Mouse (Mus musculus) large intestine, adult 2 months (tissue): ENCODE results near the gene Six3. TPM values are rescaled to one million over a fixed set of nuclear protein-coding genes. Genes with fewer than 3 reads are reported as not detected.

Source experiments
- DNase-seq: peaks from one replicate; pipeline ENCODE4 v3.0.0-alpha.2; 2012; ENCODE audit warnings: low read depth, low spot score
- WGBS: fragments of 180-500 bp; shearing (Covaris S2); methylation state at CpG from one replicate; pipeline ENCODE4 v1.1.7; 2018; 5-methylcytosine and 5-hydroxymethylcytosine counted together
- polyA plus RNA-seq: library from polyadenylated mRNA; depleted of rRNA; stranded (reverse); fragments of >200 nt; gene quantifications from 2 replicates; pipeline ENCODE4 v1.2.3, GENCODE M21; 2012

The Six3 gene
- polyA plus RNA-seq, 1 experiment, result not detected

GRCm38 (mm10) chr17:85623161-85624050 lies 10.0 kb downstream of the Six3 start:
- DNase-seq, result no peak
- WGBS, result 4% methylated on average over 52 of the region's 52 CpGs

DNA sequence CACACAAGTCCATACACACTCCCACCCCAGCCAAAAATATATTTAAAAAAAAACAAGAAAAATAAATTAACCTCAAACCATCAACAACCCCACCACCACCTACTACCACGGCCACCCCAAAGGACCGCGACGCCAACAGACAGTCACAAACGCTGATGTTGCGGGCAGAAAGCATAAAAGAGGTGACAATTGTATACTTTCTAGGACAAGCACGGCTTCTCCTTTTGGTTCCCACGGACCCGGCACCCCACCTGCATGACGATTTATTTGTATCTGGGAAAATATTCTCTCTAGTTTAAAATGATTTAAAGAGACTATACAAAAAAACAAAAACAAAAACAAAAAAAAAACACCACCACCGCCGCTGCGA lies 10.6 kb downstream of the Six3 start:
- WGBS, result 10% methylated on average over 13 of the region's 13 CpGs
- DNase-seq, result no peak

GRCm38 (mm10) chr17:85624981-85625940 lies 11.9 kb downstream of the Six3 start:
- peak; percentile 3 for DNase-seq
- WGBS, result 3% methylated on average over 26 of the region's 26 CpGs

- no peak for DNase-seq
- 7% methylated on average over 14 of the region's 14 CpGs for WGBS
Observed at GRCm38 (mm10) chr17:85626091-85626860, 12.9 kb downstream of the Six3 start.

GRCm38 (mm10) chr17:85627751-85628150 lies 14.3 kb downstream of the Six3 start:
- DNase-seq, result no peak
- 36% methylated on average over 5 of the region's 5 CpGs for WGBS

GRCm38 (mm10) chr17:85628811-85629210 lies 15.4 kb downstream of the Six3 start:
- DNase-seq, result no peak
- 13% methylated on average over 8 of the region's 8 CpGs for WGBS

DNA sequence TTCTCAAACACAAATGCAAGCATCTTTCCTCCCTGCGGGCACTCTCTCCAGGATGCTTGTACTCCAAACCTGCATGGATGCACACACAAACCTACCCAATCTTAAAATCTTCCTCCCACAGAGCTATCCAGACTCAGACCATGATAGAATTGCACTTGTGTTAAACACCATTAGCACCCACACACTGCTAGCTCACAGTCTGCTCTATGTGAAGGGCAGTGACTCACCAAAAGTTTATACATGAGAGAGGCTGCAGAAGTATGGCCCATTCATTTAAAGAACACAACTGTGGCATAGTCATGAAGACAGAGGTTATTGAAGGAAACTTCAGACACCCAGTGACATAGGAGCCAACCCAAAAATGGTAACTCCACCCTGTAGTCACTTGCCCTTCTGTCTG lies 16.0 kb downstream of the Six3 start:
- WGBS, result 76% methylated on average over 1 of the region's 1 CpGs
- no peak for DNase-seq

DNA sequence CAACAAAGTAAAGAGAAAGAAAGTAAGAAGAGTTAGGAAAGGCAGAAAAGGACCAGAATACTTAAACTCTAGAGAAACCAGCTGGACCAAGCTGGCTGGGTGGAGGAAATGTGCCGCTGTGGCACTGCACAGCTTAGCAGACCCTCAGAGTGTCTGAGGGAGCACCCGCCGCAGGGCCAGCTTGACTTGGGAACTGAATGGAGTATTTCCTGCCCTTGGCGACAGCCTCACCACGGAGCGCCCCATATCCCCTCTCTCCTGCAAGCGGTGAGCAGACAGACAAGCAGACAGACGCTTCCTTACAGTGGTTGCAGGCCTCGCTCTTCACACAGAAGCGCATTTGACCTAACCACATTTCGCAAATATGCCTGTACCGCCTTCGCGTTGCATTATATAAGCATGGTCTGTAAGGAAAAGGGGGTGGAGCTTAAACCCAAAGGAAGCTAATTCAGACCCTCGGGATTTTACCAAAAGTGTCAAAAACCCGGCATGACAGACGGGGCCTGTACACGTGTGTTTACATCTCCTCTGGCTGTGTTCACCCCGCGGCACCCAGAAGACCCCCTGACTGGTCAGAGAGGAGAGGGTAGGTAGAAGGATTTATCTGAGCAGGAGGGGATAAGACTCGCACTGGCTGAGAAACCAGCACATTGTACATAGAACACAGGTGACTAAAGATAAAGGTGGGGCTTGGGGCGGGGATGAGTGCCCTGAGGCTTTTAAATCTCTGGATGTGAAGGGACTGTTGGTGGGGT lies 17.1 kb downstream of the Six3 start:
- DNase-seq, result no peak
- WGBS, result 47% methylated on average over 22 of the region's 22 CpGs

- WGBS, result 52% methylated on average over 5 of the region's 5 CpGs
- no peak for DNase-seq
Observed at GRCm38 (mm10) chr17:85631106-85631505, 17.7 kb downstream of the Six3 start.

- DNase-seq, result peak; percentile 21
Observed at GRCm38 (mm10) chr17:85633619-85634018, 20.2 kb downstream of the Six3 start.

DNA sequence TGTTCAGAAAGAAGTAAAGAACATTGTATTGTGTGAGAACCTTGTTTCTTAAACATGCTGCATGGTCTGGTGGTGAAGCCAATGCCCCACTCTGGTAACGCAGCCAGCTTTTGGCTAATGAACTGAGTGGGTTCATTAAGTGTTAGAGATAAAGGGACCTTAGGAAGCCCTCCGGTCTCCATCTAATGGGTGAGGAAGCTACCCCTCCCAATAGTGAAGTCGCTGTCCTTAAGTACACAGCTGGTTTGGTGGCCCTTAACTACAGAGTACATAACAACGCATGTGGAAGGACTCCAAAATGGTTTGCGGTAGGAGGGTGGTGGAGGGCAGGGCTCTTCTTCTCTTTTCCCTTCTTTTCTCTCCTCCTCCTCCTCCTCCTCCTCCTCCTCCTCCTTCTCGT lies 24.5 kb downstream of the Six3 start:
- no peak for DNase-seq

More at GRCm38 (mm10) chr17:85633619-85634018, 20.2 kb downstream of the Six3 start:
- 2% methylated on average over 13 of the region's 13 CpGs for WGBS

GRCm38 (mm10) chr17:85645312-85645711 lies 31.9 kb downstream of the Six3 start:
- no peak for DNase-seq
- WGBS, result 17% methylated on average over 9 of the region's 12 CpGs

More for the DNA sequence above, 24.5 kb downstream of the Six3 start:
- WGBS, result 30% methylated on average over 5 of the region's 6 CpGs

DNA sequence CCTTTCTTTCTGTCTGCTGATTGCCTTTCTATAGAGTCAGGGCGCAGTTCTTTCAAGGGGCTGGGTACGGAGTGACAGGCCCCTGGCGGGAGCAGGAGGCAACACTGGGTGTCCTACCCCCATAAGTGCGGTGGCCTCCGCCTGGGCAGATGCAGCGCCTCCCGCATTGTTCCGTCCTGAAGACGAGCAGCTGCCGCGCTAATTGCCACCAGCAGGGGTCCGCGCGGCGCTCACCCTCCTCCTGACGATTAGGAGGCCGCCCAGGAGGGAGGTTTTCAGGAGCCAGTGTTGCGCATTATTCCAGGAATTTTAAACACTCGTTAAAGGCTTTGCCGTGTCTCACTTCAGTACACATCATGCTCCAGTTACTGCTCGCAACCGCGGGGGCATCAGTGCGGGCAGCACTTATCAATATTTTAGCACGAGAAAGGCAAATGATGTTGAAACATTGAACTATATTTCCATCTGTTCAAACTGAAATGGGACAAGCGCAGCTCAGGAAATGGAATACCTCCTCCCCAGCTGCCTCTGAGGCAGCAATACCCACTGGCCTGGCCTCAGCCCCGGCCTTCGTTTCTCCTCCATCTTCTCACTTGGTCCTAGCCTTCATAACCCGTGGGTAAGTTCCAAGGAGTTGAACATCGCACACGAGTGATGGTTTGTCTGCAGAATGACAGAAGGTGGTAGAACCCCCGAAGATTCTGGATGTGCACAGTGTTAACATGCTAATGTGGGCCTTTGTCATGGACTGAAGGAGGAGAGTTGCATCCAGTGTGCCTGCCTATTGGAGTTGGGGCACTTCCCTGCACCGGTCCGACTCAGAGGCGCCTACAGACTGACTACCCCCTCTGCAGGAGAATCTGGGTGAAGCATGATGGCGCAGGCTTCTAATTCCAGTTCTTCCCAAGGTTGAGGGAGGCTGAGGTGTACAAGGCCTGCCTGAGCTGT lies 32.6 kb downstream of the Six3 start:
- no peak for DNase-seq
- WGBS, result 7% methylated on average over 36 of the region's 36 CpGs

- 88% methylated on average over 1 of the region's 1 CpGs for WGBS
- no peak for DNase-seq
Observed at GRCm38 (mm10) chr17:85660016-85660415, 46.6 kb downstream of the Six3 start.

DNA sequence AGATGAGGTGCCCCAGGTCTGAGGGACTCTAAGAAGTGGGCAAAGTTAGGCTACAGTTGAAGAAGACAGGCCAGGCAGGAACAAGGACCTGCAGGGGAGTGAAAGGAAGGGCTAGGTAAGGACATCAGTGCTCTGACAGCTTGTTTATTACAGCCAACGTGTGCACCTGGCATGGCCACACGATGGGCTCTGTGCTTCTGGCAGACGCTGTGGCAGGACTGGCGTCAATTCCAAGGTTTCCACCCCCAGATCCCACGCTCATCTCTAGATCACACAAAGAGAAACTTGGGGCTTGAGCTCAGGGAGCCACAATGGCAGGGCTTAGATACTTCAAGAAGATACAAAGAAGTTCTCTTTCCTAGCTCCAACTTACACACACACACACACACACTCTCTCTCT lies 48.1 kb downstream of the Six3 start:
- WGBS, result 41% methylated on average over 5 of the region's 5 CpGs
- no peak for DNase-seq

- 25% methylated on average over 2 of the region's 2 CpGs for WGBS
- no peak for DNase-seq
Observed at GRCm38 (mm10) chr17:85664202-85664601, 50.8 kb downstream of the Six3 start.

DNA sequence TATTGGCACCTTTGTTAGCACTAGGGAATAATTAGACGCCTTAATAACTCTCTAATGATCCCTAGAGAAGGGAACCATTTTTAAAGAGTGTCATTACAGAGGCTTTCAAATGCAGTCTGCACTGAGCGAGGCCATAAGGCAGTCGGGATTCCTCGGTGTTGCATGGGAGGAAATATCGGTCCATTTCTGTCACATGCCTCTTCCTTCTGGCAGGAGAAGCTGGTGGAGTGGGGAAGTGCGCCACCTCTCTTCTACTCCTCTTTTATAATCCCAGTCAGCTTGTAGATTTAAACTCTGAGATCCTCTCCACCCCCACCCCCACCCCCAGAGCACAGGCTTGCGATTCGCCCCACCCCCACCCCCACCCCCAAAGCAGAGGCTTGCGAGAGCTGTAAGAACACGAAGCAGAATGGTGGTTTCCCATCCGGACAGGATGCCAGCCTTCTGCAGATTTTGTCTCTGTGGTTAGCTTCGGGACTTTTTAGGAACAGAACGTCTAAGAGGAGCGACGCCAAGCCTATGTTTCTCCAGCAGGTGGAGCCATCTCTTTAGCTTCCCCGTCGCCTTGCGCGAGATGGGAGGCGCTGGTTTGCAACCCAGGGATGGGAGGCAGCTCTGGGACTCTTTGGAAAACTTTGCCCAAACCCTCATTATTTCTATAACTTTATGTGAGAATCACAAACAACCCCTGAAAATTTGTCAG lies 51.4 kb downstream of the Six3 start:
- peak; percentile 19 for DNase-seq
- WGBS, result 3% methylated on average over 20 of the region's 20 CpGs
